Mouse (Mus musculus) olfactory bulb, adult 2 months (tissue): ENCODE results near the gene Slc6a11. TPM values are rescaled to one million over a fixed set of nuclear protein-coding genes. Genes with fewer than 3 reads are reported as not detected.

Experiments
- H3K27ac ChIP-seq: fragments of 200-500 bp; 2 replicates; pipeline ENCODE4 v1.5.1; 2012; ENCODE audit warnings: low read depth, low read length; ENCODE audit not compliant: insufficient read depth
- H3K4me1 ChIP-seq: fragments of 200-500 bp; 2 replicates; pipeline ENCODE4 v1.6.1; 2012; ENCODE audit warnings: low read length; ENCODE audit not compliant: control insufficient read depth, insufficient read depth
- H3K4me3 ChIP-seq: fragments of 200-500 bp; 2 replicates; pipeline ENCODE4 v1.5.1; 2012; ENCODE audit warnings: mild to moderate bottlenecking, low read depth, low read length, moderate library complexity; ENCODE audit not compliant: insufficient read depth
- CTCF ChIP-seq: fragments of 200-500 bp; IDR thresholded peaks from 2 replicates; pipeline ENCODE4 v1.5.1; 2012; ENCODE audit warnings: low read depth, mild to moderate bottlenecking, low read length, moderate library complexity; ENCODE audit not compliant: insufficient read depth
- POLR2A ChIP-seq: fragments of 200-500 bp; IDR thresholded peaks from 2 replicates; pipeline ENCODE4 v1.6.1; 2012; ENCODE audit warnings: mild to moderate bottlenecking, low read depth, low read length, moderate library complexity; ENCODE audit not compliant: insufficient read depth
- WGBS: fragments of 180-500 bp; shearing (Covaris S2); methylation state at CpG from one replicate; pipeline ENCODE4 v1.1.7; 2018; 5-methylcytosine and 5-hydroxymethylcytosine counted together
- polyA plus RNA-seq: library from polyadenylated mRNA; stranded (reverse); fragments of >200 nt; gene quantifications from 2 replicates; pipeline ENCODE4 v1.2.4, GENCODE M21; 2012; ENCODE audit warnings: low replicate concordance; ENCODE audit not compliant: missing spikeins, insufficient read depth, insufficient read length

Slc6a11 gene
- polyA plus RNA-seq, 1 experiment = 98.1 TPM

GRCm38 (mm10) chr6:114266273-114266672 lies 135.2 kb downstream of the Slc6a11 start:
- Histone ChIP-seq H3K27ac (no peak overlapping the region), H3K4me3 (no peak overlapping the region)
- TF ChIP-seq CTCF = no peak
- TF ChIP-seq POLR2A = no peak

GRCm38 (mm10) chr6:114267979-114268378 lies 136.9 kb downstream of the Slc6a11 start:
- TF ChIP-seq POLR2A = no peak
- TF ChIP-seq CTCF = no peak
- WGBS = 45% methylated on average over 4 of the region's 4 CpGs

More at GRCm38 (mm10) chr6:114266273-114266672, 135.2 kb downstream of the Slc6a11 start:
- peaks cover 28% of the 10 kb centered on the region for H3K4me1 ChIP-seq

DNA sequence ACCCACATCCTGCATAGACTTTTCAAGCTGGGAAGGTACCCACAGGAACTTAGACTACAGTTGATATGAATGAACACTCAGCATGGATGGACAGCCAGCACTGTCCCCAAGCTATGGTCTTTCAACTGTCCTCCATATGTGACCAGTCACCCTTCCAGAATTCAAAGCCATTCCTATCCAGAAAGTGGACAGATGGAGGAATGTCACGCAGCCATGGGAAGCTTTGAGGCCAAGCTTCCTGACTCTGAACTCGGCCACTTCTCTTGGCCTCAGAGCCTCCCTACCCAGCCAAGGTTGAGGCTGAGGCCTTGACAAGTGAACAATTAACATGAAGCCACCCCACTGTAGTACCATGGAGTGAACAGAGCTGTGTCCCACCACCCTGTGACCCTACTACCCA lies 138.5 kb downstream of the Slc6a11 start:
- WGBS = 91% methylated on average over 2 of the region's 2 CpGs
- TF ChIP-seq CTCF = no peak
- no peak for TF ChIP-seq POLR2A
- no peak overlapping the region for H3K27ac ChIP-seq
- peaks cover 26% of the 10 kb centered on the region for H3K4me1 ChIP-seq
- no peak overlapping the region for H3K4me3 ChIP-seq

More at GRCm38 (mm10) chr6:114267979-114268378, 136.9 kb downstream of the Slc6a11 start:
- Histone ChIP-seq H3K4me3 (no peak overlapping the region), H3K4me1 (peaks cover 24% of the 10 kb centered on the region), H3K27ac (no peak overlapping the region)

DNA sequence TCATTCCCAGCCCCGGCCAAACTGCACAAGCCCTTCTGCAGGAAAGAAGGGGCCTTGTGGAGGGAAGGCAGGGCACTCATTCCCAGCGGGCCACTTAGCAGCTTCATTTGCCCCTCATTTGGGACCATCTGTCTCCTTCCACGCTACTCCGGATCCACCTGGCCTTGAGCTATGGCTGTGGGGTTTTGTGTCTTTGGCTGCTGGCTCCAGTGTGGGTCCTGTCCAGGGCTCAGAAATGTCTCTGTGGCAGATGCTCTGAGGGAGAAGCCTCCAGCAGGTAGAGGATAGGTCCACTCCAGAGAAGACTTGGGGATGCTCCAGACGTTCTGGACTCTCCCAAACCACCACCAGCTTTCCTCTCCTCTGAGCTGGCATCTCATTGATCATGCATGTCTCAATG lies 139.8 kb downstream of the Slc6a11 start:
- Histone ChIP-seq H3K4me1 (peaks cover 22% of the 10 kb centered on the region), H3K4me3 (no peak overlapping the region), H3K27ac (no peak overlapping the region)
- TF ChIP-seq POLR2A (no peak), CTCF (no peak)
- WGBS = 93% methylated on average over 5 of the region's 5 CpGs

DNA sequence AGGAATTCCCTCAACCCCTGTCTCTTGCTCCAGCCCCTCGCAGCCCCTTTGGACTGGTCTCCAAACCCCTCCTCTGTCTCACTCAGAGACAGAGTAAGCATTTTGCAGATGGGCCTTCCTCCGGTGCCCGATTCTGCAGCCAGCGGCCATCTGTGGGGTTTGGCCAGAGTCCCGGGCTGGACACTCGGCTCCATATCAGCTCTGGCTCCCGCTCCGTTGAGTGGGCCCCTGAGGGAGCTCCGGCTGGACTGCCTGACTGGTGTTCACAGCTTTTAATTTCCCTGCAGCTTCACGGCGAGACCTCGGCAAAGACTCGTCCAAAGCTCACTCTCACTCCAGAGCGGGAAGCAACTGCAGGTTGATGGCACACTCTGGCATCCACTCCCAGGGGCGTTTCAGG lies 141.2 kb downstream of the Slc6a11 start:
- H3K27ac ChIP-seq = no peak overlapping the region
- H3K4me3 ChIP-seq = no peak overlapping the region
- TF ChIP-seq CTCF = no peak
- no peak for TF ChIP-seq POLR2A
- peaks cover 17% of the 10 kb centered on the region for H3K4me1 ChIP-seq
- 59% methylated on average over 15 of the region's 15 CpGs for WGBS

DNA sequence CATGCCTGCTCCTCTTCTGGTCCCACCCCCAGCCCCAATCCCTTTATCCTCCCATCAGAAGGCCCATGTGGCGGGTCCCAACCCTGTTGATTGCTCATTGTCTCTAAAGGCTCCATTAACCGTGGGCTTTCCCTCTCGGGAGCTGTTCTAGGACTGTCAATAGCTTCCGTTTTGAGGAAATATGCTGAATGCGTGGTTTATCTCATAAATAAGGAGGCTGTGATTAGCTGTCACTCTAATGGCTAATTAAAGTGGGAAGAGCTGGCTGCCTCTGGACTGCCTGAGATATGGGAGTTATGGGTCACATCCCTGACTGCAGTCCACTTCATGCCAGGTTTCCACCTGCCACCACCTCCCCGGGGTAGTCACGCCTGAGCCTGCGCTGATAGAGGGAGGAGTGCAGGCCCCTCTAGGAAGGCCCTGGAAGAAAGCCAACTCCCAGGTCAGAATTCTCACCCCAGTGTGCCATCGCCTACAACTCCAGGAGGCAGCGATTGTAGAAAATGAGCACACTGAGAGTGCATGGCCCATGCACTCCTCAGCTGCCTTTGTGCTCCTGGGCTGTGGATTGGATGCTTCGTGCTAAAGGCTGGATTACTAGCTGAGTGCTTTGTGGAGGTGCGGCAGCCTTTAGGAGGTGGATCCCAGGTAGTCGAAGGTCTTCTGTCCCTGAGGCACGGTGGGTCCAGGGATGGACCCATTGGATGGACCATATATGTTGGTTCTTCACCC lies 143.1 kb downstream of the Slc6a11 start:
- 65% methylated on average over 14 of the region's 14 CpGs for WGBS
- TF ChIP-seq CTCF = no peak
- TF ChIP-seq POLR2A = no peak
- Histone ChIP-seq H3K4me1 (peaks cover 13% of the 10 kb centered on the region), H3K4me3 (no peak overlapping the region), H3K27ac (no peak overlapping the region)

GRCm38 (mm10) chr6:114275800-114276199 lies 144.8 kb downstream of the Slc6a11 start:
- no peak overlapping the region for H3K4me3 ChIP-seq

GRCm38 (mm10) chr6:114282469-114283277 lies 151.6 kb downstream of the Slc6a11 start, which contains the start of gene Slc6a1:
TSS of gene Slc6a1 (plus strand) at chr6:114282635.
- Histone ChIP-seq H3K27ac (peak within 1 kb of the TSS; percentile 87), H3K4me3 (peak within 1 kb of the TSS; percentile 59), H3K4me1 (peaks cover 29% of the 10 kb centered on the region)
- TF ChIP-seq CTCF (no peak), POLR2A (peak; percentile 89)
- WGBS = under 1% methylated on average over 51 of the region's 51 CpGs

More at GRCm38 (mm10) chr6:114275800-114276199, 144.8 kb downstream of the Slc6a11 start:
- H3K27ac ChIP-seq = no peak overlapping the region
- peaks cover 13% of the 10 kb centered on the region for H3K4me1 ChIP-seq
- no peak for TF ChIP-seq CTCF
- no peak for TF ChIP-seq POLR2A
- 73% methylated on average over 8 of the region's 8 CpGs for WGBS

GRCm38 (mm10) chr6:114283278-114283770 lies 152.3 kb downstream of the Slc6a11 start:
- WGBS = 4% methylated on average over 8 of the region's 8 CpGs
- peak overlapping the region; percentile 87 for H3K27ac ChIP-seq
- H3K4me1 ChIP-seq = peaks cover 34% of the 10 kb centered on the region
- no peak for TF ChIP-seq CTCF
- no peak for TF ChIP-seq POLR2A
- H3K4me3 ChIP-seq = peak overlapping the region; percentile 59
